Mouse (Mus musculus) monocyte, adult 5-6 weeks (primary cell): ENCODE measurements around the gene Rbms3. TPM values are rescaled to one million over a fixed set of nuclear protein-coding genes. Genes with fewer than 3 reads are reported as not detected.

ENCODE experiments used
- ATAC-seq: fragments of 153-309, 156-312 bp; replicated peaks from 2 replicates; pipeline ENCODE4 v1.8.0; 2017; ENCODE audit warnings: mild to moderate bottlenecking; ENCODE audit not compliant: low TSS enrichment, insufficient number of reproducible peaks, severe bottlenecking, poor library complexity, low FRiP score
- total RNA-seq: library from RNA; stranded (forward); fragments of 200-1000, 200-491, 200-594 nt; gene quantifications from 3 replicates; pipeline ENCODE4 v1.2.3, GENCODE M21; 2017

Rbms3 gene
- total RNA-seq, 1 experiment from 2014 or later = not detected

GRCm38 (mm10) chr9:117089409-117090147, 540.1 kb downstream of the Rbms3 start:
- ATAC-seq = no peak

GRCm38 (mm10) chr9:117088309-117088708, 541.4 kb downstream of the Rbms3 start:
- ATAC-seq = no peak

- no peak for ATAC-seq
Measured at GRCm38 (mm10) chr9:117085706-117086105, 544.0 kb downstream of the Rbms3 start.

GRCm38 (mm10) chr9:117084471-117084870, 545.2 kb downstream of the Rbms3 start:
- ATAC-seq = no peak

GRCm38 (mm10) chr9:117079471-117079870, 550.2 kb downstream of the Rbms3 start:
- ATAC-seq = no peak

- ATAC-seq = no peak
Measured at GRCm38 (mm10) chr9:117077548-117077947, 552.2 kb downstream of the Rbms3 start.

- ATAC-seq = no peak
Measured at GRCm38 (mm10) chr9:117076785-117077184, 552.9 kb downstream of the Rbms3 start.

GRCm38 (mm10) chr9:117072433-117073099, 557.1 kb downstream of the Rbms3 start:
- no peak for ATAC-seq

GRCm38 (mm10) chr9:117070616-117071015, 559.1 kb downstream of the Rbms3 start:
- no peak for ATAC-seq

GRCm38 (mm10) chr9:117069232-117069631, 560.5 kb downstream of the Rbms3 start:
- no peak for ATAC-seq

GRCm38 (mm10) chr9:117067703-117068419, 561.9 kb downstream of the Rbms3 start:
- no peak for ATAC-seq

- ATAC-seq = no peak
Measured at GRCm38 (mm10) chr9:117066502-117066901, 563.2 kb downstream of the Rbms3 start.

GRCm38 (mm10) chr9:117065601-117066000, 564.1 kb downstream of the Rbms3 start:
- ATAC-seq = no peak

GRCm38 (mm10) chr9:117059586-117059985, 570.1 kb downstream of the Rbms3 start:
- no peak for ATAC-seq

- ATAC-seq = no peak
Measured at GRCm38 (mm10) chr9:117059135-117059534, 570.6 kb downstream of the Rbms3 start.

- no peak for ATAC-seq
Measured at GRCm38 (mm10) chr9:117051935-117052334, 577.8 kb downstream of the Rbms3 start.

- ATAC-seq = no peak
Measured at GRCm38 (mm10) chr9:117048641-117049040, 581.1 kb downstream of the Rbms3 start.

GRCm38 (mm10) chr9:117041993-117042366, 587.7 kb downstream of the Rbms3 start:
- ATAC-seq = no peak

- ATAC-seq = no peak
Measured at GRCm38 (mm10) chr9:117041291-117041992, 588.3 kb downstream of the Rbms3 start.
